Mouse (Mus musculus): ENCODE data around the gene Rgma.
A peak's percentile ranks its signal among the peaks of the same experiment; 100 is the strongest.

Gene Rgma

GRCm38 (mm10) chr7:73451594-73451993, 76.3 kb downstream of the Rgma start:
- no peak for DNase-seq

DNA sequence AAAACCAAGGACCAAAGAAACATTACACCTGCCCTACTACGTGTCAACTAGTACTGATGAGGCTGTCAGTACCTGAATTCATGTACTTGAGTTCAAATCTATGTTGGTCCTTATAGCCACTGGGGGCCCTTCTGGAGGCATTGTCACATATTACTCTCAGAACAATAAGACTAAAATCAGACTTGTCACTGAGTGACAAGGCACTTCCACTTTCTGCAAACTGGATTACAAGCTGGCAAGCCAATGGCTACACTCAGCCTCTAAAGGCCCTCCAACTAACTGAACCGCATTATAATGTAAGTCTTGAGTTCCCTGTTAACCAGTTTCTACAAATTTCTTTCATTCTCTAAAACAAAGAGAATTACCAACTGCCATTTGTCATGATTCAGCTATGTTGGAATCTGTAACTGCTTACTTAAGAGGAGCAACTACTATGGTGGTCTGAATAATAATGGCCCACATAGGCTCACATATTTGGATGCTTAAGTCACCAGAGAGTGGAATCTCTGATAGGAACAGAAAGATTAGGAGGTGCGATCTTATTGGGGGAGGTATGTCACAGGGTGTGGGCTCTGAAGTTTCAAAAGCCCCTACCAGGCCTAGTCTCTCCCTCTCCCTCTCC, 77.0 kb downstream of the Rgma start:
- DNase-seq = no peak

DNA sequence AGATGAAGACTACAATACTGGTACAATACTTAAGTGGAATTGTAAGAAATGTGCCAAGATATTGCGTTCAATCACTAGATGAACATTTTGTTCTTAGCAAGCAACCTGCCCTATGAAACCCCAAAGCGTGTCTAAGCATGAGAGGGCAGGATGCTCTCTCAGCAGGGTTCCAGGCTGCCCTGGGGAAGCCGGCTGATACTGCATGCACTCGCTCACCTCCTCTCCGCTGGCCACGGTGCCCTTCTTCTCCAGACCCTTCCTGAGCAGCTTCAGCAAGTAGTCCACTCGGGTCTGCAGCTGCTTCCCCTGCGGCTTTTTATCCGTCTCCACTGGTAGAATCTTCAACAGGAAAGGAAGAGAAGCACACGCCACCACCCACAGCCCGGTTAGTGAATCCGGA, 78.8 kb downstream of the Rgma start:
- DNase-seq = peak; percentile 49 to 56

- no peak for DNase-seq
These were observed 88.2 kb downstream of the Rgma start for GRCm38 (mm10) chr7:73463546-73463945.

- DNase-seq = no peak
These were observed 92.4 kb downstream of the Rgma start for GRCm38 (mm10) chr7:73467741-73468140.
